In genomic region chr9:78590471-78590870, GRCm38 (mm10) we compare ENCODE assay signal across 33 mouse cellular contexts. TPM values are rescaled to one million over a fixed set of nuclear protein-coding genes. Genes with fewer than 3 reads are reported as not detected.
"Had no signal": no experiment of that assay in that cellular context is flagged by ENCODE, and none has a peak within 500 bp of the region (broad histone marks: within the 10 kb centered on the region; RNA-seq: fewer than 3 reads in every experiment).

No protein-coding gene starts in this region.

- H3K9me3 ChIP-seq: limb, embryonic 10.5 days; limb, embryonic 12.5 days; limb, embryonic 13.5 days; limb, embryonic 15.5 days; liver, embryonic 12.5 days; liver, embryonic 13.5 days; liver, embryonic 15.5 days; lung, embryonic 15.5 days; megakaryocyte, embryonic 14.5 days; midbrain, embryonic 10.5 days; midbrain, embryonic 12.5 days; midbrain, embryonic 13.5 days; midbrain, embryonic 15.5 days; neural tube, embryonic 12.5 days had no signal

- ATAC-seq: liver, embryonic 12.5 days; liver, postnatal 0 days; lung, postnatal 0 days; midbrain, embryonic 13.5 days; midbrain, embryonic 15.5 days had no signal

- DNase-seq: left cerebral cortex, postnatal 4 days; liver; liver, embryonic 13.5 days; liver, postnatal 0 days; lung, adult 18-20 months; lung, adult 2 months; lung, embryonic 14.5 days; lung, postnatal 10 days; lung, postnatal 14 days; lung, postnatal 36 days; lung, postnatal 4 days; midbrain, embryonic 14.5 days had no signal

- H3K4me3 ChIP-seq: limb, embryonic 10.5 days; limb, embryonic 12.5 days; limb, embryonic 13.5 days; limb, embryonic 15.5 days; liver, embryonic 12.5 days; liver, embryonic 13.5 days; liver, embryonic 15.5 days; lung, embryonic 15.5 days; megakaryocyte, embryonic 14.5 days; midbrain, embryonic 10.5 days; midbrain, embryonic 12.5 days; midbrain, embryonic 13.5 days; midbrain, embryonic 15.5 days; myocyte; neural tube, embryonic 12.5 days had no signal

- H3K4me2 ChIP-seq: limb, embryonic 12.5 days; limb, embryonic 13.5 days; limb, embryonic 15.5 days; liver, embryonic 11.5 days; liver, embryonic 12.5 days; liver, embryonic 13.5 days; liver, embryonic 15.5 days; lung, embryonic 14.5 days; lung, embryonic 15.5 days; midbrain, embryonic 11.5 days; midbrain, embryonic 12.5 days; midbrain, embryonic 13.5 days; midbrain, embryonic 15.5 days; neural tube, embryonic 12.5 days had no signal

- H3K4me1 ChIP-seq: limb, embryonic 15.5 days had no signal

- H3K27ac ChIP-seq: limb, embryonic 10.5 days; limb, embryonic 12.5 days; limb, embryonic 13.5 days; limb, embryonic 15.5 days; liver, embryonic 12.5 days; liver, embryonic 13.5 days; liver, embryonic 14.5 days; liver, embryonic 15.5 days; lung, embryonic 15.5 days; midbrain, embryonic 10.5 days; midbrain, embryonic 12.5 days; midbrain, embryonic 13.5 days; midbrain, embryonic 15.5 days; neural tube, embryonic 12.5 days had no signal

- H3K27me3 ChIP-seq: limb, embryonic 12.5 days; limb, embryonic 13.5 days; limb, embryonic 15.5 days; liver, embryonic 12.5 days; liver, embryonic 13.5 days; liver, embryonic 15.5 days; lung, embryonic 15.5 days; megakaryocyte, embryonic 14.5 days; midbrain, embryonic 12.5 days; midbrain, embryonic 13.5 days; midbrain, embryonic 15.5 days; neural tube, embryonic 12.5 days had no signal

- H3K36me3 ChIP-seq: limb, embryonic 10.5 days; limb, embryonic 12.5 days; limb, embryonic 15.5 days; liver, embryonic 12.5 days; liver, embryonic 13.5 days; liver, embryonic 15.5 days; lung, embryonic 15.5 days; midbrain, embryonic 10.5 days; midbrain, embryonic 12.5 days; midbrain, embryonic 13.5 days; midbrain, embryonic 15.5 days; neural tube, embryonic 12.5 days had no signal

- H3K9ac ChIP-seq: limb, embryonic 12.5 days; limb, embryonic 13.5 days; limb, embryonic 15.5 days; liver, embryonic 12.5 days; liver, embryonic 13.5 days; liver, embryonic 14.5 days; liver, embryonic 15.5 days; liver, postnatal 0 days; lung, embryonic 14.5 days; lung, embryonic 15.5 days; midbrain, embryonic 12.5 days; midbrain, embryonic 13.5 days; midbrain, embryonic 15.5 days; neural tube, embryonic 12.5 days had no signal

RNA-seq across cellular contexts. Expression of gene Cd109, which starts 24.9 kb away (rescaled TPM):
- total RNA-seq: liver, adult 2 months; megakaryocyte-erythroid progenitor cell, adult 5-6 weeks; monocyte, adult 5-6 weeks had no signal
- polyA plus RNA-seq: liver, adult 2 months had no signal
